Mouse (Mus musculus): Measurements from ENCODE around the gene Pakap.

- TF ChIP-seq POLR2A (IDR thresholded peaks at IDR 0.05; ENCODE audit: control insufficient read depth, extremely low read depth, insufficient read depth, low read length, poor library complexity) (no peak), CTCF (IDR thresholded peaks at IDR 0.05; ENCODE audit: borderline replicate concordance, control insufficient read depth, extremely low read depth, insufficient read depth, low read length, poor library complexity) (no peak)
Measured at GRCm38 (mm10) chr4:57601458-57601835, 33.5 kb downstream of the Pakap start.

All from thymus, adult 2 months (tissue).